Mouse (Mus musculus) limb, embryonic 12.5 days (tissue): ENCODE data around the gene Gtf2ird2. TPM values are rescaled to one million over a fixed set of nuclear protein-coding genes. Genes with fewer than 3 reads are reported as not detected.

Experiments used
- ATAC-seq: fragments of 200-750 bp; cut with Nextera tagmentation; 2 replicates; pipeline ENCODE4 v1.8.0; 2017; ENCODE audit warnings: low read depth, moderate TSS enrichment; ENCODE audit not compliant: insufficient number of reproducible peaks, insufficient read depth, low FRiP score, low TSS enrichment
- H3K27ac ChIP-seq: fragments of 300-500 bp; sonication (generic); 2 replicates; pipeline ENCODE4 v1.5.1; 2016; ENCODE audit warnings: mild to moderate bottlenecking, moderate library complexity
- H3K27me3 ChIP-seq: fragments of 300-500 bp; sonication (generic); 2 replicates; pipeline ENCODE4 v1.6.1; 2016; ENCODE audit warnings: mild to moderate bottlenecking, moderate library complexity
- H3K36me3 ChIP-seq: fragments of 300-500 bp; sonication (generic); 2 replicates; pipeline ENCODE4 v1.6.1; 2016; ENCODE audit warnings: mild to moderate bottlenecking, moderate library complexity
- H3K4me1 ChIP-seq: fragments of 300-500 bp; sonication (generic); replicated peaks from 2 replicates; pipeline ENCODE4 v1.6.1; 2016
- H3K4me2 ChIP-seq: fragments of 300-500 bp; sonication (generic); 2 replicates; pipeline ENCODE4 v1.6.1; 2016; ENCODE audit warnings: mild to moderate bottlenecking, moderate library complexity
- H3K4me3 ChIP-seq: fragments of 300-500 bp; sonication (generic); replicated peaks from 2 replicates; pipeline ENCODE4 v1.5.1; 2016; ENCODE audit warnings: mild to moderate bottlenecking
- H3K9ac ChIP-seq: fragments of 300-500 bp; sonication (generic); replicated peaks from 2 replicates; pipeline ENCODE4 v1.6.1; 2016; ENCODE audit warnings: mild to moderate bottlenecking, moderate library complexity
- H3K9me3 ChIP-seq: fragments of 300-500 bp; sonication (generic); 2 replicates; pipeline ENCODE4 v1.6.1; 2016; ENCODE audit warnings: mild to moderate bottlenecking, moderate library complexity
- WGBS: fragments of 180-500 bp; shearing (Covaris S2); methylation state at CpG from one replicate; pipeline ENCODE4 v1.1.7; 2016; 5-methylcytosine and 5-hydroxymethylcytosine counted together
- polyA plus RNA-seq: library from polyadenylated mRNA; unstranded; fragments of >200 nt; fragmentation: Nextera tagmentation; extraction: Ambion mirVana; gene quantifications from 2 replicates; pipeline ENCODE4 v1.2.1, GENCODE M21; 2016

Gtf2ird2 gene
- polyA plus RNA-seq, 1 experiment from 2014 or later = 13.2 TPM

GRCm38 (mm10) chr5:134182735-134183134, 1.1 kb upstream of the Gtf2ird2 start:
- H3K4me1 ChIP-seq = peaks cover 23% of the 10 kb centered on the region
- peak overlapping the region; percentile 84 for H3K4me2 ChIP-seq
- H3K9ac ChIP-seq = peak overlapping the region; percentile 88
- H3K36me3 ChIP-seq = no peaks in the 10 kb centered on the region
- peak overlapping the region; percentile 75 for H3K4me3 ChIP-seq
- ATAC-seq = no peak
- 69% methylated on average over 4 of the region's 4 CpGs for WGBS
- H3K27me3 ChIP-seq = no peaks in the 10 kb centered on the region
- 0 out of 2 replicates have a peak overlapping the region, but pooled peaks have one; percentile 12 for H3K27ac ChIP-seq
- peaks cover 5% of the 10 kb centered on the region for H3K9me3 ChIP-seq

- Histone ChIP-seq H3K9me3 (peaks cover 5% of the 10 kb centered on the region), H3K4me3 (peak overlapping the region; percentile 75), H3K4me2 (peak overlapping the region; percentile 84), H3K36me3 (no peaks in the 10 kb centered on the region), H3K27ac (peak overlapping the region; percentile 96), H3K9ac (peak overlapping the region; percentile 88), H3K27me3 (no peaks in the 10 kb centered on the region), H3K4me1 (peaks cover 23% of the 10 kb centered on the region)
- 54% methylated on average over 7 of the region's 7 CpGs for WGBS
- ATAC-seq = no peak
Observed at GRCm38 (mm10) chr5:134183162-134183561, 657 bp upstream of the Gtf2ird2 start.

- no peak for ATAC-seq
- H3K27me3 ChIP-seq = no peaks in the 10 kb centered on the region
- no peaks in the 10 kb centered on the region for H3K36me3 ChIP-seq
- H3K4me2 ChIP-seq = no peak overlapping the region
- H3K9me3 ChIP-seq = peaks cover 5% of the 10 kb centered on the region
- peaks cover 23% of the 10 kb centered on the region for H3K4me1 ChIP-seq
- H3K9ac ChIP-seq = no peak overlapping the region; the same call in 1 of the 2 replicates
- no peak overlapping the region for H3K4me3 ChIP-seq
- 0 out of 2 replicates have a peak overlapping the region, but pooled peaks have one; percentile 30 for H3K27ac ChIP-seq
- WGBS = 83% methylated on average over 3 of the region's 3 CpGs
Observed at GRCm38 (mm10) chr5:134186059-134186458, 2.2 kb downstream of the Gtf2ird2 start.

- Histone ChIP-seq H3K9ac (no peak overlapping the region), H3K36me3 (no peaks in the 10 kb centered on the region), H3K27ac (no peak overlapping the region), H3K4me2 (no peak overlapping the region), H3K9me3 (peaks cover 5% of the 10 kb centered on the region), H3K4me3 (no peak overlapping the region), H3K27me3 (no peaks in the 10 kb centered on the region), H3K4me1 (peaks cover 15% of the 10 kb centered on the region)
- 78% methylated on average over 4 of the region's 4 CpGs for WGBS
- ATAC-seq = no peak
Observed at GRCm38 (mm10) chr5:134186961-134187731, 3.3 kb downstream of the Gtf2ird2 start.

- Histone ChIP-seq H3K36me3 (peaks cover 5% of the 10 kb centered on the region; the same call in 1 of the 2 replicates), H3K4me3 (no peak overlapping the region), H3K9ac (no peak overlapping the region), H3K4me2 (no peak overlapping the region), H3K4me1 (peaks cover 1% of the 10 kb centered on the region), H3K9me3 (peaks cover 5% of the 10 kb centered on the region), H3K27ac (no peak overlapping the region), H3K27me3 (no peaks in the 10 kb centered on the region)
- WGBS = 73% methylated on average over 7 of the region's 7 CpGs
- no peak for ATAC-seq
Observed at GRCm38 (mm10) chr5:134188571-134188970, 4.8 kb downstream of the Gtf2ird2 start.

- H3K4me2 ChIP-seq = no peak overlapping the region
- no peaks in the 10 kb centered on the region for H3K4me1 ChIP-seq
- no peak overlapping the region for H3K4me3 ChIP-seq
- no peak for ATAC-seq
- H3K9me3 ChIP-seq = no peaks in the 10 kb centered on the region
- no peak overlapping the region for H3K9ac ChIP-seq
- H3K27me3 ChIP-seq = no peaks in the 10 kb centered on the region
- H3K27ac ChIP-seq = no peak overlapping the region
- H3K36me3 ChIP-seq = peaks cover 46% of the 10 kb centered on the region
- WGBS = 90% methylated on average over 8 of the region's 8 CpGs
Observed at GRCm38 (mm10) chr5:134193664-134194063, 9.8 kb downstream of the Gtf2ird2 start.

GRCm38 (mm10) chr5:134206721-134207120, 22.9 kb downstream of the Gtf2ird2 start:
- no peak overlapping the region for H3K9ac ChIP-seq
- 82% methylated on average over 10 of the region's 10 CpGs for WGBS
- H3K27ac ChIP-seq = no peak overlapping the region
- no peak overlapping the region for H3K4me3 ChIP-seq
- no peaks in the 10 kb centered on the region for H3K4me1 ChIP-seq
- no peak overlapping the region for H3K4me2 ChIP-seq
- H3K36me3 ChIP-seq = peaks cover 27% of the 10 kb centered on the region
- H3K27me3 ChIP-seq = no peaks in the 10 kb centered on the region
- H3K9me3 ChIP-seq = peaks cover 11% of the 10 kb centered on the region; the same call in 1 of the 2 replicates
- ATAC-seq = no peak

- Histone ChIP-seq H3K4me3 (no peak overlapping the region), H3K4me1 (no peaks in the 10 kb centered on the region), H3K4me2 (no peak overlapping the region), H3K27ac (no peak overlapping the region), H3K27me3 (no peaks in the 10 kb centered on the region), H3K9ac (no peak overlapping the region), H3K9me3 (peaks cover 12% of the 10 kb centered on the region; the same call in 1 of the 2 replicates), H3K36me3 (peaks cover 14% of the 10 kb centered on the region)
- 43% methylated on average over 11 of the region's 11 CpGs for WGBS
- no peak for ATAC-seq
Observed at GRCm38 (mm10) chr5:134209931-134210554, 26.2 kb downstream of the Gtf2ird2 start.

GRCm38 (mm10) chr5:134214021-134214806, 30.4 kb downstream of the Gtf2ird2 start:
- WGBS = 76% methylated on average over 12 of the region's 12 CpGs
- no peak for ATAC-seq
- Histone ChIP-seq H3K36me3 (peaks cover 25% of the 10 kb centered on the region), H3K9ac (no peak overlapping the region), H3K4me2 (no peak overlapping the region), H3K4me3 (no peak overlapping the region), H3K27ac (no peak overlapping the region), H3K9me3 (peaks cover 6% of the 10 kb centered on the region; the same call in 1 of the 2 replicates), H3K4me1 (no peaks in the 10 kb centered on the region), H3K27me3 (no peaks in the 10 kb centered on the region)

- Histone ChIP-seq H3K4me2 (no peak overlapping the region), H3K9ac (no peak overlapping the region), H3K36me3 (peaks cover 18% of the 10 kb centered on the region), H3K27me3 (peaks cover 21% of the 10 kb centered on the region), H3K27ac (no peak overlapping the region), H3K4me3 (no peak overlapping the region), H3K4me1 (peaks cover 11% of the 10 kb centered on the region), H3K9me3 (no peaks in the 10 kb centered on the region)
- no peak for ATAC-seq
- WGBS = 90% methylated on average over 7 of the region's 7 CpGs
Observed at GRCm38 (mm10) chr5:134217900-134218299, 34.1 kb downstream of the Gtf2ird2 start.

GRCm38 (mm10) chr5:134221278-134221677, 37.5 kb downstream of the Gtf2ird2 start:
- Histone ChIP-seq H3K36me3 (peaks cover 14% of the 10 kb centered on the region), H3K4me3 (peak overlapping the region; percentile 41), H3K27ac (no peak overlapping the region), H3K9ac (peak overlapping the region; percentile 72; the same call in 1 of the 2 replicates), H3K27me3 (peaks cover 22% of the 10 kb centered on the region), H3K4me1 (peaks cover 13% of the 10 kb centered on the region), H3K9me3 (no peaks in the 10 kb centered on the region), H3K4me2 (peak overlapping the region; percentile 73)
- no peak for ATAC-seq
- 44% methylated on average over 4 of the region's 4 CpGs for WGBS
